Mouse (Mus musculus): ENCODE measurements at regions not wholly inside any gene's neighbourhood (a gene's known extent, or its start where the extent isn't known, plus 50 kb on each side); places are given as distances from the start of the nearest gene placed in this dataset.

GRCm38 (mm10) chr13:39211076-39211475 is 250.4 kb upstream of the Slc35b3 start:
- TF ChIP-seq CTCF (IDR thresholded peaks at IDR 0.05; ENCODE audit: borderline replicate concordance, extremely low read depth, insufficient read depth, insufficient read length) (no peak), POLR2A (IDR thresholded peaks at IDR 0.05; ENCODE audit: borderline replicate concordance, extremely low read depth, insufficient read depth, insufficient read length, poor library complexity, severe bottlenecking) (no peak)
